Mouse (Mus musculus) cerebellum, adult 18-20 months (tissue): ENCODE data around the gene Nkiras1.
A peak's percentile ranks its signal among the peaks of the same experiment; 100 is the strongest.
"Not testable (repeated sequence)": the region's sequence is repeated elsewhere in the genome, so short reads cannot be mapped to it uniquely, and the experiment has no call there.

Experiments used
- DNase-seq, 2 experiments: peaks; one replicate each; pipeline ENCODE4 v3.0.0; 2021

Gene Nkiras1

GRCm38 (mm10) chr14:18270529-18271441 is at the start of gene Nkiras1, which contains the start of gene Rpl15:
TSS of gene Nkiras1 (plus strand) at chr14:18271136.
TSS of gene Rpl15 (minus strand) at chr14:18271391.
- DNase-seq, result peak; percentile 98 to 100

GRCm38 (mm10) chr14:18221977-18222376 is 49.0 kb upstream of the Nkiras1 start:
- DNase-seq, result no peak

- not testable (repeated sequence) for DNase-seq
Measured at GRCm38 (mm10) chr14:18225431-18225830, 45.5 kb upstream of the Nkiras1 start.

GRCm38 (mm10) chr14:18226181-18226580 is 44.8 kb upstream of the Nkiras1 start:
- peak; percentile 52 to 62 for DNase-seq

- DNase-seq, result not testable (repeated sequence)
Measured at GRCm38 (mm10) chr14:18229751-18230150, 41.2 kb upstream of the Nkiras1 start.

GRCm38 (mm10) chr14:18231866-18232265 is 39.1 kb upstream of the Nkiras1 start:
- not testable (repeated sequence) for DNase-seq

GRCm38 (mm10) chr14:18233076-18233475 is 37.9 kb upstream of the Nkiras1 start:
- DNase-seq, result no peak

GRCm38 (mm10) chr14:18233981-18234960 is 36.7 kb upstream of the Nkiras1 start:
- DNase-seq, result peak in 1 of 2 experiments; percentile 44

- DNase-seq, result not testable (repeated sequence)
Measured at GRCm38 (mm10) chr14:18236496-18237235, 34.3 kb upstream of the Nkiras1 start.

- no peak for DNase-seq
Measured at GRCm38 (mm10) chr14:18237381-18237780, 33.6 kb upstream of the Nkiras1 start.

GRCm38 (mm10) chr14:18238131-18238749 is 32.7 kb upstream of the Nkiras1 start:
- peak; percentile 97 to 99 for DNase-seq

- DNase-seq, result peak; percentile 98 to 100
Measured at GRCm38 (mm10) chr14:18238750-18239731, 31.9 kb upstream of the Nkiras1 start, which contains the start of gene Nr1d2. TSS of gene Nr1d2 (minus strand) at chr14:18239127.

GRCm38 (mm10) chr14:18240132-18240531 is 30.8 kb upstream of the Nkiras1 start:
- DNase-seq, result no peak

GRCm38 (mm10) chr14:18241786-18242185 is 29.1 kb upstream of the Nkiras1 start:
- DNase-seq, result no peak

- no peak for DNase-seq
Measured at GRCm38 (mm10) chr14:18242638-18243130, 28.3 kb upstream of the Nkiras1 start.

- no peak for DNase-seq
Measured at GRCm38 (mm10) chr14:18261203-18261602, 9.7 kb upstream of the Nkiras1 start.

- peak; percentile 36 to 52 for DNase-seq
Measured at GRCm38 (mm10) chr14:18263427-18263826, 7.5 kb upstream of the Nkiras1 start.

- DNase-seq, result not testable (repeated sequence)
Measured at GRCm38 (mm10) chr14:18269947-18270528, 898 bp upstream of the Nkiras1 start.

- DNase-seq, result peak; percentile 11 to 20
Measured at GRCm38 (mm10) chr14:18271666-18272065, 730 bp downstream of the Nkiras1 start.

GRCm38 (mm10) chr14:18274526-18274925 is 3.6 kb downstream of the Nkiras1 start:
- no peak for DNase-seq
